Mouse (Mus musculus) heart, adult 2 months (tissue): Measurements from ENCODE around the gene Ralgps2.

Source experiments
- CTCF ChIP-seq: fragments of 200-600 bp; IDR thresholded peaks from 2 replicates; pipeline ENCODE4 v1.8.1; 2022; ENCODE audit warnings: antibody characterized with exemption, mild to moderate bottlenecking, moderate library complexity
- POLR2A ChIP-seq: fragments of 200-500 bp; IDR thresholded peaks from 2 replicates; pipeline ENCODE4 v1.6.1; 2011; ENCODE audit warnings: mild to moderate bottlenecking, low read depth, low read length, control low read depth; ENCODE audit not compliant: insufficient read depth

- TF ChIP-seq CTCF = no peak
- TF ChIP-seq POLR2A = no peak
Observed at GRCm38 (mm10) chr1:156983009-156983870, 43.8 kb upstream of the Ralgps2 start.
